In the genomic region with DNA sequence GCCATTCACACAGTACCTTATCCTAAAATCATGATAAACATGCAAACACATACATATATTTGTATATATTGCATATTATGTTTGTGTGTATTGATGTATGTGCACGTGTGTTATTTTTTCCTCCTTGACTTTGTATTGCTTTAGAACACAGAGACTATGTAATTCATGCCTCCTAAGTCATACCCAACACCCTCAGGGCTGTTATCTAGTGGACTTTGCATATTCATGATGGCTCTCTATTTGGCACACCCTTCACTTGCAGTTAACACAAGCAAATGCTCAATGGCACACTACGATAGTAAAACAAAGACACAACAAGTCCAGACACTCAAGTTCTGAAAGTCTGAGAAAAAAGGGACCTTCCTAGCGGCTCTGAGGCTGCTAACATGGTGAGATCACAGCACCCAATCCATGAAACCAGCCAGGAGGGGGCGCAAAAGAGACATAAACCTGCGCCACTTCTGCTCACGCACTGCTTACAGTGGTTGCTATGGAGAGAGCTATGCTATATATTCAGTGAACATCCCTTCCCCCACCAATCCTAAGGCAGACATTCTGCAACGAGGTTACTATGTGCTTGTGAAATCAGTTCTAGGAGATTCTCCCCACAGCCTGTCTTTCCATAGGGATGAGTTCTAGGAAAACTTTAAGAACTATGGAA, we compare ENCODE assay signal across 9 mouse cellular contexts.
DNase-seq lines count a peak whose midpoint lies in the region; ATAC-seq and TF ChIP-seq lines count a peak whose summit lies in the region.
"Had no signal": no experiment of that assay in that cellular context is flagged by ENCODE, and none has a peak within 500 bp of the region (broad histone marks: within the 10 kb centered on the region; RNA-seq: fewer than 3 reads in every experiment).

No protein-coding gene starts in this region.

- peak; percentile 96 for ATAC-seq in forebrain, embryonic 13.5 days
- peak; percentile 52; the same call in 1 of the 2 replicates for ATAC-seq in liver, embryonic 15.5 days (ENCODE audit: insufficient read depth)
- peak; percentile 96 for ATAC-seq in neural tube, embryonic 12.5 days (ENCODE audit: low FRiP score, low read depth)
- peak; percentile 84 for ATAC-seq in stomach, postnatal 0 days (ENCODE audit: low FRiP score, low TSS enrichment)

- peaks cover 5% of the 10 kb centered on the region; the same call in 1 of the 2 replicates for H3K4me1 ChIP-seq in forebrain, embryonic 13.5 days
- H3K4me1 ChIP-seq in liver, embryonic 15.5 days (replicated peaks), result no peaks in the 10 kb centered on the region
- H3K4me1 ChIP-seq in neural tube, embryonic 12.5 days, result no peaks in the 10 kb centered on the region
- no peaks in the 10 kb centered on the region for H3K4me1 ChIP-seq in stomach, postnatal 0 days (replicated peaks; ENCODE audit: control insufficient read depth, insufficient read depth)
- H3K4me1 ChIP-seq: embryonic facial prominence, embryonic 13.5 days had no signal

- H3K27me3 ChIP-seq in forebrain, embryonic 13.5 days, result 0 out of 2 replicates have a peak, but pooled peaks cover under 1% of the 10 kb centered on the region
- H3K27me3 ChIP-seq in liver, embryonic 15.5 days, result no peaks in the 10 kb centered on the region
- no peaks in the 10 kb centered on the region for H3K27me3 ChIP-seq in neural tube, embryonic 12.5 days (replicated peaks)
- no peaks in the 10 kb centered on the region for H3K27me3 ChIP-seq in stomach, postnatal 0 days (ENCODE audit: control insufficient read depth, insufficient read depth, low read length)
- H3K27me3 ChIP-seq: embryonic facial prominence, embryonic 13.5 days had no signal

- no peaks in the 10 kb centered on the region for H3K36me3 ChIP-seq in forebrain, embryonic 13.5 days (ENCODE audit: poor library complexity, severe bottlenecking)
- no peaks in the 10 kb centered on the region for H3K36me3 ChIP-seq in liver, embryonic 15.5 days (replicated peaks)
- H3K36me3 ChIP-seq in neural tube, embryonic 12.5 days, result no peaks in the 10 kb centered on the region
- H3K36me3 ChIP-seq in stomach, postnatal 0 days (ENCODE audit: control insufficient read depth, insufficient read depth, low read length), result no peaks in the 10 kb centered on the region
- H3K36me3 ChIP-seq: embryonic facial prominence, embryonic 13.5 days had no signal

- intact Hi-C loops in heart, postnatal 36 days (cut with DNase I), result loop anchor here (2.0 kb wide), 1 partner anchor 985 kb away; no protein-coding TSS in a partner anchor

- no peak overlapping the region for H3K27ac ChIP-seq in forebrain, embryonic 13.5 days
- H3K27ac ChIP-seq in liver, embryonic 15.5 days (replicated peaks), result no peak overlapping the region
- no peak overlapping the region for H3K27ac ChIP-seq in neural tube, embryonic 12.5 days
- H3K27ac ChIP-seq in stomach, postnatal 0 days (replicated peaks), result no peak overlapping the region
- H3K27ac ChIP-seq: embryonic facial prominence, embryonic 13.5 days had no signal

- H3K4me3 ChIP-seq in forebrain, embryonic 13.5 days, result no peak overlapping the region
- H3K4me3 ChIP-seq in liver, embryonic 15.5 days (replicated peaks), result no peak overlapping the region
- H3K4me3 ChIP-seq in neural tube, embryonic 12.5 days, result no peak overlapping the region
- no peak overlapping the region for H3K4me3 ChIP-seq in stomach, postnatal 0 days (ENCODE audit: low read depth, low read length)
- H3K4me3 ChIP-seq: embryonic facial prominence, embryonic 13.5 days had no signal

- WGBS in forebrain, embryonic 13.5 days, result 17% methylated on average over 7 of the region's 7 CpGs
- WGBS in large intestine, adult 2 months, result 13% methylated on average over 7 of the region's 7 CpGs
- 10% methylated on average over 7 of the region's 7 CpGs for WGBS in liver, embryonic 15.5 days (ENCODE audit: insufficient replicate concordance)
- WGBS in neural tube, embryonic 12.5 days, result 17% methylated on average over 7 of the region's 7 CpGs
- WGBS in stomach, postnatal 0 days, result 16% methylated on average over 7 of the region's 7 CpGs

- TF ChIP-seq EP300 in stomach, postnatal 0 days (optimal IDR thresholded peaks at IDR 0.05), result no peak

- H3K9me3 ChIP-seq in forebrain, embryonic 13.5 days (replicated peaks), result no peaks in the 10 kb centered on the region
- no peaks in the 10 kb centered on the region for H3K9me3 ChIP-seq in liver, embryonic 15.5 days (replicated peaks)
- H3K9me3 ChIP-seq in neural tube, embryonic 12.5 days, result no peaks in the 10 kb centered on the region
- H3K9me3 ChIP-seq in stomach, postnatal 0 days (ENCODE audit: control insufficient read depth, low read length), result no peaks in the 10 kb centered on the region
- H3K9me3 ChIP-seq: embryonic facial prominence, embryonic 13.5 days had no signal

- peak; percentile 16 to 47 for DNase-seq in CD8-positive naive resting alpha-beta T cell, adult 2 months (ENCODE audit: low read depth in 2 of 2, low spot score in 2 of 2)
- peak; percentile 64 for DNase-seq in brain, embryonic 18.5 days (ENCODE audit: low read depth, low spot score)
- DNase-seq in heart, postnatal 36 days, result peak; percentile 48 to 55
- DNase-seq in large intestine, adult 2 months (ENCODE audit: low read depth, low spot score), result peak; percentile 29
- peak; percentile 88 for DNase-seq in stomach, postnatal 0 days (ENCODE audit: low spot score)

- H3K4me2 ChIP-seq in forebrain, embryonic 13.5 days, result no peak overlapping the region
- no peak overlapping the region for H3K4me2 ChIP-seq in liver, embryonic 15.5 days
- H3K4me2 ChIP-seq in neural tube, embryonic 12.5 days (replicated peaks), result no peak overlapping the region
- H3K4me2 ChIP-seq in stomach, postnatal 0 days (replicated peaks; ENCODE audit: low read depth), result no peak overlapping the region
- H3K4me2 ChIP-seq: embryonic facial prominence, embryonic 13.5 days had no signal

- peak; percentile 91 for TF ChIP-seq CTCF in stomach, postnatal 0 days (IDR thresholded peaks at IDR 0.05; ENCODE audit: low read depth)

- H3K9ac ChIP-seq in forebrain, embryonic 13.5 days, result no peak overlapping the region
- no peak overlapping the region for H3K9ac ChIP-seq in liver, embryonic 15.5 days
- H3K9ac ChIP-seq in neural tube, embryonic 12.5 days, result no peak overlapping the region
- no peak overlapping the region for H3K9ac ChIP-seq in stomach, postnatal 0 days (ENCODE audit: low read length)
- H3K9ac ChIP-seq: embryonic facial prominence, embryonic 13.5 days had no signal

Comparison
In these comparisons a context has a peak if more than half of its experiments do, and no peak if none do; other contexts are left out.
1. DNase-seq: peak in every context shown above with its lines; median percentile 88 in stomach, postnatal 0 days; 64 in brain, embryonic 18.5 days; 52 in heart, postnatal 36 days; 32 in CD8-positive naive resting alpha-beta T cell, adult 2 months; 29 in large intestine, adult 2 months.